Mouse (Mus musculus) C2C12 (cell line): Measurements from ENCODE around the gene Abcg1.

ENCODE experiments used
- CEBPB ChIP-seq: IDR thresholded peaks from one replicate; pipeline ENCODE4 v1.6.1; 2011; ENCODE audit warnings: low read depth, mild to moderate bottlenecking, control low read depth, moderate library complexity
- CTCF ChIP-seq: IDR thresholded peaks from one replicate; pipeline ENCODE4 v1.5.1; 2011; ENCODE audit not compliant: control insufficient read depth, insufficient read depth, insufficient read length
- FOSL1 ChIP-seq: IDR thresholded peaks from one replicate; pipeline ENCODE4 v1.8.0; 2011; ENCODE audit warnings: mild to moderate bottlenecking, low read length; ENCODE audit not compliant: poor library complexity, insufficient read depth, severe bottlenecking
- MAX ChIP-seq: IDR thresholded peaks from one replicate; pipeline ENCODE4 v1.6.1; 2011; ENCODE audit warnings: mild to moderate bottlenecking, control low read depth
- MYOD1 ChIP-seq: IDR thresholded peaks from one replicate; pipeline ENCODE4 v1.6.1; 2011; ENCODE audit warnings: low read depth; ENCODE audit not compliant: control insufficient read depth, insufficient read length
- MYOG ChIP-seq: IDR thresholded peaks from one replicate; pipeline ENCODE4 v1.6.1; 2011; ENCODE audit not compliant: control insufficient read depth, insufficient read length; ENCODE audit errors: extremely low read depth
- USF1 ChIP-seq: IDR thresholded peaks from one replicate; pipeline ENCODE4 v1.6.1; 2011; ENCODE audit warnings: low read depth, mild to moderate bottlenecking, control low read depth, moderate library complexity

DNA sequence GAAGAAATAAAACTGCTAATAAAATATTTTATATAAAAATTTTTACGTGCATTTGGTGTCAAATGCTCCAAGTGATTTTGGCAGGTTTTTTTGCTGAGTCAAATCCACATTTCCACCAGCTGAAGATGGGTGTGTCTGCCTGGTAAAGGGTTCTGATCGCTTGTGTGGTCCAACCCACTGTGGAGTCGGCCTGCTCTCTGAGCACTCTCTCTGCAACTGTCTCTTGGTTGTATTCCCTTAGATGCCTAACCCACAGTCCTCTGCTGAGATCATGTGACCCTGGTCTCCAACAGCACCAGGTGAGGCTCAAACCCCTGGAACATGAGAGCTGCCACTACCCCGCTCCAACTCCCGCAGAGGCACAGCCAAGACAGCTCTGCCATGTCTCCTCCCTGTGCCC, 60.5 kb downstream of the Abcg1 start:
- TF ChIP-seq CTCF, result no peak
- TF ChIP-seq MAX, result no peak
- no peak for TF ChIP-seq CEBPB
- no peak for TF ChIP-seq MYOG
- no peak for TF ChIP-seq MYOD1
- TF ChIP-seq USF1, result no peak
- no peak for TF ChIP-seq FOSL1
